Mouse (Mus musculus): ENCODE results near the gene Fam181a. TPM values are rescaled to one million over a fixed set of nuclear protein-coding genes. Genes with fewer than 3 reads are reported as not detected.

Fam181a gene
- total and polyA plus RNA-seq, 2 experiments from 2014 or later: not detected

- Histone ChIP-seq H3K9ac (replicated peaks; ENCODE audit: low read depth, low read length) (no peak overlapping the region), H3K36me3 (replicated peaks; ENCODE audit: control insufficient read depth, insufficient read depth, low read length) (peaks cover 66% of the 10 kb centered on the region), H3K4me2 (ENCODE audit: low read depth, low read length) (no peak overlapping the region), H3K4me3 (ENCODE audit: low read depth, low read length) (no peak overlapping the region), H3K9me3 (replicated peaks; ENCODE audit: control insufficient read depth, low read length) (no peaks in the 10 kb centered on the region), H3K27me3 (ENCODE audit: control insufficient read depth, insufficient read depth, low read length) (no peaks in the 10 kb centered on the region), H3K27ac (ENCODE audit: low read depth) (peak overlapping the region; percentile 41), H3K4me1 (ENCODE audit: control insufficient read depth, insufficient read depth) (peaks cover 24% of the 10 kb centered on the region)
- WGBS: 24% methylated on average over 7 of the region's 7 CpGs
- no peak for ATAC-seq (ENCODE audit: insufficient read depth, low read depth)
- peak; percentile 53 for DNase-seq (ENCODE audit: low spot score)
- TF ChIP-seq EP300 (IDR thresholded peaks at IDR 0.05; ENCODE audit: low read depth) (no peak), CTCF (IDR thresholded peaks at IDR 0.05; ENCODE audit: low read depth) (no peak)
These were observed 16.3 kb downstream of the Fam181a start for GRCm38 (mm10) chr12:103327107-103327506.

GRCm38 (mm10) chr12:103328448-103329191 lies 17.8 kb downstream of the Fam181a start:
- DNase-seq (ENCODE audit: low spot score): peak; percentile 63
- H3K27ac ChIP-seq (ENCODE audit: low read depth): peak overlapping the region; percentile 71
- no peaks in the 10 kb centered on the region for H3K9me3 ChIP-seq (replicated peaks; ENCODE audit: control insufficient read depth, low read length)
- H3K4me2 ChIP-seq (ENCODE audit: low read depth, low read length): no peak overlapping the region
- no peak overlapping the region for H3K4me3 ChIP-seq (ENCODE audit: low read depth, low read length)
- H3K9ac ChIP-seq (replicated peaks; ENCODE audit: low read depth, low read length): no peak overlapping the region
- WGBS: 35% methylated on average over 7 of the region's 7 CpGs
- H3K36me3 ChIP-seq (replicated peaks; ENCODE audit: control insufficient read depth, insufficient read depth, low read length): peaks cover 66% of the 10 kb centered on the region
- TF ChIP-seq CTCF (IDR thresholded peaks at IDR 0.05; ENCODE audit: low read depth) (no peak), EP300 (IDR thresholded peaks at IDR 0.05; ENCODE audit: low read depth) (no peak)
- peaks cover 24% of the 10 kb centered on the region for H3K4me1 ChIP-seq (ENCODE audit: control insufficient read depth, insufficient read depth)
- H3K27me3 ChIP-seq (ENCODE audit: control insufficient read depth, insufficient read depth, low read length): no peaks in the 10 kb centered on the region
- ATAC-seq (ENCODE audit: insufficient read depth, low read depth): peak; percentile 56

GRCm38 (mm10) chr12:103331491-103331890 lies 20.7 kb downstream of the Fam181a start:
- DNase-seq (ENCODE audit: low spot score): no peak
- Histone ChIP-seq H3K9ac (replicated peaks; ENCODE audit: low read depth, low read length) (no peak overlapping the region), H3K36me3 (replicated peaks; ENCODE audit: control insufficient read depth, insufficient read depth, low read length) (peaks cover 61% of the 10 kb centered on the region), H3K27ac (ENCODE audit: low read depth) (peak overlapping the region; percentile 40; the same call in 1 of the 2 replicates), H3K9me3 (replicated peaks; ENCODE audit: control insufficient read depth, low read length) (no peaks in the 10 kb centered on the region), H3K4me3 (ENCODE audit: low read depth, low read length) (no peak overlapping the region), H3K4me2 (ENCODE audit: low read depth, low read length) (no peak overlapping the region), H3K4me1 (ENCODE audit: control insufficient read depth, insufficient read depth) (peaks cover 24% of the 10 kb centered on the region), H3K27me3 (ENCODE audit: control insufficient read depth, insufficient read depth, low read length) (no peaks in the 10 kb centered on the region)
- TF ChIP-seq CTCF (IDR thresholded peaks at IDR 0.05; ENCODE audit: low read depth) (no peak), EP300 (IDR thresholded peaks at IDR 0.05; ENCODE audit: low read depth) (no peak)
- WGBS: 28% methylated on average over 4 of the region's 4 CpGs
- ATAC-seq (ENCODE audit: insufficient read depth, low read depth): no peak

GRCm38 (mm10) chr12:103332879-103333278 lies 22.1 kb downstream of the Fam181a start:
- Histone ChIP-seq H3K9me3 (replicated peaks; ENCODE audit: control insufficient read depth, low read length) (no peaks in the 10 kb centered on the region), H3K4me3 (ENCODE audit: low read depth, low read length) (no peak overlapping the region), H3K27ac (ENCODE audit: low read depth) (no peak overlapping the region), H3K36me3 (replicated peaks; ENCODE audit: control insufficient read depth, insufficient read depth, low read length) (peaks cover 58% of the 10 kb centered on the region), H3K4me1 (ENCODE audit: control insufficient read depth, insufficient read depth) (peaks cover 17% of the 10 kb centered on the region), H3K9ac (replicated peaks; ENCODE audit: low read depth, low read length) (no peak overlapping the region), H3K27me3 (ENCODE audit: control insufficient read depth, insufficient read depth, low read length) (no peaks in the 10 kb centered on the region), H3K4me2 (ENCODE audit: low read depth, low read length) (no peak overlapping the region)
- WGBS: 45% methylated on average over 2 of the region's 2 CpGs
- TF ChIP-seq EP300 (IDR thresholded peaks at IDR 0.05; ENCODE audit: low read depth) (no peak), CTCF (IDR thresholded peaks at IDR 0.05; ENCODE audit: low read depth) (no peak)
- ATAC-seq (ENCODE audit: insufficient read depth, low read depth) (no peak), DNase-seq (ENCODE audit: low spot score) (no peak)

- Histone ChIP-seq H3K9ac (replicated peaks; ENCODE audit: low read depth, low read length) (no peak overlapping the region), H3K36me3 (replicated peaks; ENCODE audit: control insufficient read depth, insufficient read depth, low read length) (peaks cover 58% of the 10 kb centered on the region), H3K27ac (ENCODE audit: low read depth) (peak overlapping the region; percentile 5; the same call in 1 of the 2 replicates)
These were observed 22.7 kb downstream of the Fam181a start for GRCm38 (mm10) chr12:103333426-103333825.

More at GRCm38 (mm10) chr12:103333426-103333825, 22.7 kb downstream of the Fam181a start:
- no peak overlapping the region for H3K4me3 ChIP-seq (ENCODE audit: low read depth, low read length)
- TF ChIP-seq EP300 (IDR thresholded peaks at IDR 0.05; ENCODE audit: low read depth): no peak
- TF ChIP-seq CTCF (IDR thresholded peaks at IDR 0.05; ENCODE audit: low read depth): no peak
- no peak overlapping the region for H3K4me2 ChIP-seq (ENCODE audit: low read depth, low read length)
- WGBS: 87% methylated on average over 15 of the region's 15 CpGs
- peaks cover 17% of the 10 kb centered on the region for H3K4me1 ChIP-seq (ENCODE audit: control insufficient read depth, insufficient read depth)
- H3K9me3 ChIP-seq (replicated peaks; ENCODE audit: control insufficient read depth, low read length): no peaks in the 10 kb centered on the region
- no peaks in the 10 kb centered on the region for H3K27me3 ChIP-seq (ENCODE audit: control insufficient read depth, insufficient read depth, low read length)
- ATAC-seq (ENCODE audit: insufficient read depth, low read depth) (no peak), DNase-seq (ENCODE audit: low spot score) (no peak)

All from heart, postnatal 0 days (tissue).